Mouse (Mus musculus): ENCODE measurements around the gene Phox2a. TPM values are rescaled to one million over a fixed set of nuclear protein-coding genes. Genes with fewer than 3 reads are reported as not detected.

The Phox2a gene
- 2.2 and 2.4 TPM in 2 replicates for polyA plus RNA-seq (2015; fragmentation: Nextera tagmentation; extraction: Ambion mirVana)

DNA sequence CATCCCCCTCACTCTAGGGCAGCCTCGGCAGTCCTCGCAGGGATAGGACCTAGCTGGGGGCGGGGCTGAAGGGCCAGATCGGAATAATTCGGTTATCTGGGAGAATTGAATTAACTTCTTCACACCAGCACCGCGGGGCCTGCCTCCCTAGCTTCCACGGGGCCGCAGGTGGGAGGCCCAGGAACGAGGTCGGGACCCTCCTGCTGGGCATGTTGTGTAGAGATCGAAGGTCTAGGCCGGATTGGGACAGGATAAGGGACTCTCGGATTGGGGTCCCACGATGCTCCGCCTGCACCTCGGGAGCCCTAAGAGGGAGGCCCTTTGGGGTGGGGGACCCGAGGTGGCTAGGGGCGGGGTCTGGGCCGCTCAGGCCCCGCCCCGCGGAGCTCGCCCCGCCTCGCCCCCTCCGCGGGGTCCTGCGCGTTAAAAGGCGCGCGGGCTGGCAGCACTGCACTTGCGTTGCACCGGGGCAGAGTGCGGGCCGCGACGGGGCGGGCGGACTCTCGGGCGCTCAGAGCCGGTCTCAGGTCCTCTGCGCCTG lies at the start of gene Phox2a:
Phox2a (plus strand) TSS at position 453 of the 541 bp plus-strand sequence.
- no peak within 1 kb of the TSS for H3K27ac ChIP-seq (ENCODE audit: low read length)
- H3K36me3 ChIP-seq (ENCODE audit: control insufficient read depth, insufficient read depth, low read length) = no peaks in the 10 kb centered on the region
- peaks cover 54% of the 10 kb centered on the region for H3K27me3 ChIP-seq (replicated peaks; ENCODE audit: control insufficient read depth, insufficient read depth, low read length)
- peaks cover 28% of the 10 kb centered on the region for H3K4me1 ChIP-seq (ENCODE audit: control insufficient read depth, insufficient read depth, low read length)
- H3K4me3 ChIP-seq (ENCODE audit: low read length) = peak within 1 kb of the TSS; percentile 37
- WGBS = under 1% methylated on average over 43 of the region's 45 CpGs
- H3K9ac ChIP-seq (ENCODE audit: low read depth, low read length) = peak within 1 kb of the TSS; percentile 45; the same call in 1 of the 2 replicates
- peak; percentile 22 for ATAC-seq
- H3K9me3 ChIP-seq (ENCODE audit: control insufficient read depth, low read length) = 0 out of 2 replicates have a peak, but pooled peaks cover 3% of the 10 kb centered on the region
- peak within 1 kb of the TSS; percentile 48 for H3K4me2 ChIP-seq (ENCODE audit: low read depth, low read length)

DNA sequence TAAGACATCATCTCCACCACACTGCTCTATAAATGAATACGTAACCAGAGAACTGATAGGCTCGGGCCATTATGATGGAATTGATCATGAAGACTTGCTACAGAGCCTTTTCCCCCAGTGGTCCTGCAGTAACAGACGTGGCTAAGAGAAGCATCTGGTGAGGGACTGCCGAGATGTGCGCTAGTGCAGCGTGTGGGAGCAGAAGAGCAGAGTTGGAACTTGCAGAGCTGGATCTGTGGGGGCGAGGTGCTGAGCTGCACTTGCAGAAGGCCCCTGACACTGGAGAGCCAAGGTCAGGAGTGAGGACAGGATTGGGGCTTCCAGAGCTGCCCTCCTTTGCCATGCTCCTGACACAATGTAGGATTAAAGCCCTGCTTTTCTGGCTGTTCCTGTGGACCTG lies 48.1 kb upstream of the Phox2a start:
- Histone ChIP-seq H3K4me3 (ENCODE audit: low read length) (no peak overlapping the region), H3K4me1 (ENCODE audit: control insufficient read depth, insufficient read depth, low read length) (peaks cover 7% of the 10 kb centered on the region; the same call in 1 of the 2 replicates), H3K4me2 (ENCODE audit: low read depth, low read length) (no peak overlapping the region), H3K36me3 (ENCODE audit: control insufficient read depth, insufficient read depth, low read length) (no peaks in the 10 kb centered on the region), H3K9ac (ENCODE audit: low read depth, low read length) (no peak overlapping the region), H3K27ac (ENCODE audit: low read length) (no peak overlapping the region), H3K27me3 (replicated peaks; ENCODE audit: control insufficient read depth, insufficient read depth, low read length) (no peaks in the 10 kb centered on the region), H3K9me3 (ENCODE audit: control insufficient read depth, low read length) (no peaks in the 10 kb centered on the region)
- ATAC-seq = no peak
- WGBS = 81% methylated on average over 7 of the region's 7 CpGs

DNA sequence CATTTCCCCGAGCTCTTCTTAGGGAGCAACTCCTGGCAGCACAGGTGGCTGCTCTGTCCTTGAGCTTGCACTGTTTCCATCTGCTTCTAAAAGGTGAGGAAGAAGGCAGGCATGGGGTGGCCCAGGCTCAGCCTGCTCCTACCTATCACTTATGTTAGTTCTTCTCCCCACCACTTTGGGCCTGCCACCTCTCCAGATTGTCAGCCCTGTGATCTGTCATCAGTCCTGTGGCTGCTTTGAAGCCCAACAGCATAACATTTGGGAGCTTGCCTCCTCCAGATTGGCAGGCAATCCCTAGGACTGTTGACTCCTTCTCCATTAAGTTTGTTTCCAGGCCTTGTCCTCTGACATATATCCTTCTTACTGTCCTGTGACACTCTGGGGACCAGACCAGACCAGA lies 46.5 kb upstream of the Phox2a start:
- WGBS = 72% methylated on average over 1 of the region's 1 CpGs
- Histone ChIP-seq H3K9me3 (ENCODE audit: control insufficient read depth, low read length) (no peaks in the 10 kb centered on the region), H3K4me1 (ENCODE audit: control insufficient read depth, insufficient read depth, low read length) (peaks cover 7% of the 10 kb centered on the region; the same call in 1 of the 2 replicates), H3K4me3 (ENCODE audit: low read length) (no peak overlapping the region), H3K27ac (ENCODE audit: low read length) (no peak overlapping the region), H3K9ac (ENCODE audit: low read depth, low read length) (no peak overlapping the region), H3K36me3 (ENCODE audit: control insufficient read depth, insufficient read depth, low read length) (no peaks in the 10 kb centered on the region), H3K27me3 (replicated peaks; ENCODE audit: control insufficient read depth, insufficient read depth, low read length) (no peaks in the 10 kb centered on the region), H3K4me2 (ENCODE audit: low read depth, low read length) (no peak overlapping the region)
- ATAC-seq = no peak

DNA sequence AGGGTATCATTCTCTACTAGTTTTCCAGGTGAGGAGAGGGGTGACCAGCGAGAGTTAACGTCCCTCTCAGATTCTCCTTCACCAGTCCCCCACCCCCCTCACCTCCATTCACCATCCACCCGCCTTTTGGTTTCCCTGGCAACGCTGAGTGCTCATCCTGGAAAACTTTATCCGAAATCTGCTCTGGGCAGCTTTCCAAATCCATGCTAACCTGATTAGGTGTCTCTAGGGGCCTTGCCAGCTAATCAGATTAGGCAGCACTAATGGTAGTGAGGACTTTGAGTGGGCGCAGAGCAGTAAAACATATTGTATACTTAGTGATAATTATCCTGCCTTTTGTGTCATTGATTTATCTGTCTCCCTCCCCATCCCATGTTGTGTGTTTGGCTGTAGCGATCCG lies 45.4 kb upstream of the Phox2a start:
- Histone ChIP-seq H3K27ac (ENCODE audit: low read length) (no peak overlapping the region), H3K36me3 (ENCODE audit: control insufficient read depth, insufficient read depth, low read length) (no peaks in the 10 kb centered on the region), H3K9me3 (ENCODE audit: control insufficient read depth, low read length) (no peaks in the 10 kb centered on the region), H3K27me3 (replicated peaks; ENCODE audit: control insufficient read depth, insufficient read depth, low read length) (no peaks in the 10 kb centered on the region), H3K4me2 (ENCODE audit: low read depth, low read length) (no peak overlapping the region), H3K4me3 (ENCODE audit: low read length) (no peak overlapping the region), H3K9ac (ENCODE audit: low read depth, low read length) (no peak overlapping the region), H3K4me1 (ENCODE audit: control insufficient read depth, insufficient read depth, low read length) (peaks cover 7% of the 10 kb centered on the region; the same call in 1 of the 2 replicates)
- ATAC-seq = 0 out of 2 replicates have a peak, but pooled peaks have one; percentile 13
- WGBS = 45% methylated on average over 8 of the region's 8 CpGs

DNA sequence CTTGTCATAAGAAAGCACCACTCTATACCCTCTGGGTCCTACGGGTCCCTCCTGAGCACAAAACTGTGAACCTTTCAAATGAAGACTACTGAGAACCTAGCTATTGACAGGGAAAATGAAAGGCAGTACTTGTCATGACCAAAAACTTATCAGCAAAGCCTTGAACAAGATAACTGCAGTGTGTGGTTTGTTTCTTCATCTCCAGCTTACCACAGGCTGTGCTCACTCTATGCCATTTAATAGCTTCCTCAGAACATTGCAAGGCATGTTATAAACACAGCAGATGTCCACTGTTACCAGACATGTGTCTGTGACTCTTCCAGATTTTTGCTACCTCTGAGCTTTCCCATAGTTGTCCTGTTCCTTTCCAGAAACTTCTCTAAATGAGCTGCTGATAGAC lies 41.1 kb upstream of the Phox2a start:
- Histone ChIP-seq H3K36me3 (ENCODE audit: control insufficient read depth, insufficient read depth, low read length) (no peaks in the 10 kb centered on the region), H3K27me3 (replicated peaks; ENCODE audit: control insufficient read depth, insufficient read depth, low read length) (no peaks in the 10 kb centered on the region), H3K4me3 (ENCODE audit: low read length) (no peak overlapping the region), H3K4me1 (ENCODE audit: control insufficient read depth, insufficient read depth, low read length) (no peaks in the 10 kb centered on the region), H3K27ac (ENCODE audit: low read length) (no peak overlapping the region), H3K9ac (ENCODE audit: low read depth, low read length) (no peak overlapping the region), H3K4me2 (ENCODE audit: low read depth, low read length) (no peak overlapping the region), H3K9me3 (ENCODE audit: control insufficient read depth, low read length) (no peaks in the 10 kb centered on the region)
- no peak for ATAC-seq
- 92% methylated on average over 1 of the region's 1 CpGs for WGBS

DNA sequence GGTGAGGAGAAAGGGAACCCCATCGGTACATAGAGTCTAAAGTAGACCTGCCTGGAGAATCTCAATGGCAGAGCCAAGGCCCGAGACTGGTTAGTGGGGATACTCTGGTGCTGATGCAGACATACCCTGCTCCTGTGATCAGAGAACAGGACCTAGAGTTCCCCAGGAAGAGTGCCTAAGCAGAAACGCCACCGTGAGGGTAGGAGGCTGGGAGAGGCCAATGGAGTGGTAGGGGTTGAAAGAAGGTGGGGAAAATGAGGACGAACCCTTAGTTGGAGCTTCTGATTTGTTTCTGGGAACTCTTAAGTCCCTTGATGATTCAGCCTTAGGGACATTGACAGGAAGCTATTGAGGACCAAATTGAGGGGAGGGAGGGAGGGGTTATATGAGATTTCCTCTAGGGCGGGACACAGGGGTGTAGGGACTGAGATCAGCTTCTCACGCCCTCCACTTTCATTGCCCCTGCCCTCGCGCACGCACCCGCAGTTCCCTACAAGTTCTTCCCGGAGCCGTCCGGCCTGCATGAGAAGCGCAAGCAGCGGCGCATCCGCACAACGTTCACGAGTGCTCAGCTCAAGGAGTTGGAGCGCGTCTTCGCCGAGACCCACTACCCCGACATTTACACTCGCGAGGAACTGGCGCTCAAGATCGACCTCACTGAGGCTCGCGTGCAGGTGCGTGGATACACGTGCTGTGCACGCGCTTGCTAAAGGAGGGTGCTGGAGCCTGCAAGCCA lies 2.4 kb downstream of the Phox2a start:
- peak overlapping the region; percentile 45; the same call in 1 of the 2 replicates for H3K9ac ChIP-seq (ENCODE audit: low read depth, low read length)
- peaks cover 51% of the 10 kb centered on the region for H3K27me3 ChIP-seq (replicated peaks; ENCODE audit: control insufficient read depth, insufficient read depth, low read length)
- peak overlapping the region; percentile 56 for H3K4me3 ChIP-seq (ENCODE audit: low read length)
- 4% methylated on average over 35 of the region's 35 CpGs for WGBS
- H3K27ac ChIP-seq (ENCODE audit: low read length) = no peak overlapping the region
- peak overlapping the region; percentile 97 for H3K4me2 ChIP-seq (ENCODE audit: low read depth, low read length)
- peaks cover 28% of the 10 kb centered on the region for H3K4me1 ChIP-seq (ENCODE audit: control insufficient read depth, insufficient read depth, low read length)
- H3K9me3 ChIP-seq (ENCODE audit: control insufficient read depth, low read length) = no peaks in the 10 kb centered on the region
- no peaks in the 10 kb centered on the region; the same call in none of the 2 replicates for H3K36me3 ChIP-seq (ENCODE audit: control insufficient read depth, insufficient read depth, low read length)
- no peak for ATAC-seq

DNA sequence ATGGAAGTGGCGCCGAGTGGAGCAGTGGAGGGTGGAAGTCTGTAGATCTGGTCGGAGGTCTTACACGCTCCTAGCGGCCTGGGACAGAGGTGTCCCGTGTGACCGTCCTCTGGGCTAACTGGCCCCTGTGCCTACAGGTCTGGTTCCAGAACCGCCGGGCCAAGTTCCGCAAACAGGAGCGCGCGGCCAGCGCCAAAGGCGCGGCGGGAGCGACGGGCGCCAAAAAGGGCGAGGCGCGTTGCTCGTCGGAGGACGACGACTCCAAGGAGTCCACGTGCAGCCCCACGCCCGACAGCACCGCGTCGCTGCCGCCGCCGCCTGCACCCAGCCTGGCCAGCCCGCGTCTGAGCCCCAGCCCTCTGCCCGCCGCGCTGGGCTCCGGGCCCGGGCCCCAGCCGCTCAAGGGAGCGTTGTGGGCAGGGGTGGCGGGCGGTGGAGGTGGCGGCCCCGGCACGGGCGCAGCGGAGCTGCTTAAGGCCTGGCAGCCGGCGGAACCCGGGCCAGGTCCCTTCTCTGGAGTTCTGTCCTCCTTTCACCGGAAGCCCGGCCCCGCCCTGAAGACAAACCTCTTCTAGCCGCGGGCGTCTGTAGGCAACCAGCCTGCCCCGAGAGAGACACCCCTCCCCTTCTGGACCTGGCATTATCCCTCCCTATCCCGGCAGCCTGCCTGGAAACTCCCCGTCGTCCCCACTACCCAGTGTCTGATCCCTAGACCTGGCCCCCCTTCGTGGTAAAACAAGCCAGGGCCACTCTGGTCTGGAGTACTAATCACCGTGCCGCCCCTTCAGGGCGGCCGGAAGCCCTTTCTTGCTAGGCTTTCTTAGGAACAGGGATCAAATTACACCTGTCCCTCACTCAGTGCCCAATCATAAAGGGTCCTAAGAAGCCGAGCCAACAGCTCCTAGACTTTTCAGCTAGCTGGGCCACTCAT lies 3.7 kb downstream of the Phox2a start:
- 1% methylated on average over 70 of the region's 71 CpGs for WGBS
- Histone ChIP-seq H3K9me3 (ENCODE audit: control insufficient read depth, low read length) (no peaks in the 10 kb centered on the region), H3K9ac (ENCODE audit: low read depth, low read length) (peak overlapping the region; percentile 80), H3K27ac (ENCODE audit: low read length) (no peak overlapping the region), H3K4me1 (ENCODE audit: control insufficient read depth, insufficient read depth, low read length) (peaks cover 28% of the 10 kb centered on the region), H3K36me3 (ENCODE audit: control insufficient read depth, insufficient read depth, low read length) (peaks cover 6% of the 10 kb centered on the region), H3K4me2 (ENCODE audit: low read depth, low read length) (peak overlapping the region; percentile 97), H3K27me3 (replicated peaks; ENCODE audit: control insufficient read depth, insufficient read depth, low read length) (peaks cover 46% of the 10 kb centered on the region), H3K4me3 (ENCODE audit: low read length) (peak overlapping the region; percentile 56)
- ATAC-seq = peak; percentile 74

DNA sequence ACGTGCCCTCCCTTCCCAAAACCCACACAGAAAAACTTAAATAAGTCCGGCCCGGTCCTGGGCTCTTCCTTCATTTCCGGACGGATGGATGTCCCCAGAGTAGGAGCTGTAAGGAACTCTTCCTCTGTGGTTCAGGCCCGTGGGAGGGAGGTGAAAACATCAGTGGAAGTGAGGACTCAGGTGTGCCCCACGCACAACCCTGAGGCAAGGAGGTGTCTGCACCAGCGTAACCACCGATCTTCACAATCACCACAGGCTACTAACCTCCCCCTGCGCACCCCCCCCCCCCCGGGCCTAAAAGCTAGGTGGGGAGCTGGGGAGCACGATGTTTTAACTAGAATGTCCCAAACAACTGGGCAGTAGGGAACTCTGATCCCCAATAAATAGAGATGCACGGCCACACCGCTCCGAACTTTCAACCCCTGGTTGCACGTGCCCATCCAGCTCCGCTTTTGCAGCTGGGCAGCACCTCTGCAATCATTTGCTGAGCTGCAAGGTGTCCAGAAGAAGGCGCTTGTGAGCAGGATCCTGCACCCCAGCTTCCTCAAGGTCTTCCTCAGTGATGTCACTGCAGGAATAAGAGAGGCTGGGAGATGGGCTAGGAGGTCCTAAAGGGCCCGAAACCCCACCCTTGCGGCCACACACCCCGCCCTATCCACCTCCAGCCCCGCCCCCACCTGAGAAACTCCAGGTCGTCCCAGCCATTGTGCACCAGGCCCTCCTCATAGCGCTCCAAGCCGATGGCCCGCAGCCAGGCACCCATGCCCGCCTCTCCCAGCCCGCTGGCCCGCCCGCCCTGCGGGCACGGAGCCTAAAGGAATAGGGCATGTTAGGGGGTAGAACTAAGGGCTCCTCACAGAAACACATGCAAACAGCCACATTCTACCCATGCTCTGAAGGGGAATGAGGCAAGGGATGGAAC lies 5.0 kb downstream of the Phox2a start:
- Histone ChIP-seq H3K27ac (ENCODE audit: low read length) (no peak overlapping the region), H3K4me2 (ENCODE audit: low read depth, low read length) (no peak overlapping the region), H3K4me1 (ENCODE audit: control insufficient read depth, insufficient read depth, low read length) (peaks cover 22% of the 10 kb centered on the region), H3K27me3 (replicated peaks; ENCODE audit: control insufficient read depth, insufficient read depth, low read length) (peaks cover 33% of the 10 kb centered on the region), H3K4me3 (ENCODE audit: low read length) (no peak overlapping the region), H3K36me3 (ENCODE audit: control insufficient read depth, insufficient read depth, low read length) (peaks cover 12% of the 10 kb centered on the region), H3K9me3 (ENCODE audit: control insufficient read depth, low read length) (no peaks in the 10 kb centered on the region), H3K9ac (ENCODE audit: low read depth, low read length) (no peak overlapping the region)
- 45% methylated on average over 32 of the region's 32 CpGs for WGBS
- peak; percentile 15; the same call in 1 of the 2 replicates for ATAC-seq
